Mouse (Mus musculus) ZHBTc4 (cell line): ENCODE data around the gene Mknk1.

Source experiments
- DNase-seq: peaks from one replicate; pipeline ENCODE4 v3.0.0-alpha.2; 2011; ENCODE audit warnings: low read depth, low spot score

Mknk1 gene

DNA sequence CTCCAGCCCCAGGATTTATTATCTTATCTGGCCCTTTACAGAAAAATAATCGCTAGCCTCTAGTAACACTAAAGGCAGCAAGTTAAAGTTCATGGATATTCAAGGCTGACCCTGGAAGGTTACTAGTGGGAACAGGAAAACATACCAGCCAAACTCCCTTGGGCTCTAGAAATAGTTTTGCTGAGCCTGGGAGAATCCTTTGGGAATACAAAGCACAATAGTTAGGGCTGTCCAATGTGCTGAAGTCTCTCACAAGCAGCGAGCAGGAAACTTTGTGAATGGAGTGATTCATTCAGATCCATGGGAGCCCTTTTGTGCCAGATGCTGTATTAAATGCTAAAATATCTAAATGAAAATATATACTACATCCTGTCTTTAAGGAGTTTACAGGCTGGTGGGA, 7.7 kb downstream of the Mknk1 start:
- no peak for DNase-seq

DNA sequence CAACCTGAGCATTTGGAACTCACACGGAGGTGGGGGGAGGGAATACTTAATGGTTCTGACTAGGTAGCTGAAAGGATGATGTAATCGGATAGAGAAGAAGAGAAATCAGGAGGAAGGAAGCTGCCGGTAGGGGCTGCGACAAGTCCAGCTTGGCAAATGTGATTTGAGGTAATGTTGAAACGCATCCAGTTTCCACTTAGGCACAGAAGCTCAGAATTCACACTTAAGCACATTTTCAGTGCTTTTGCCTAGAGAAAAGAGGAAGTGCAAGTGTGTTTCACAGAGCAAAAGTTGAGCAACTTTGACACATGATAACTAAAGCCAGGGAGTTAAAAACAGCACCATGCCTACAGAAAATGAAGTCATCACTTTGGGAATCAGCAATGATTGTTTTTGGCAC, 8.4 kb downstream of the Mknk1 start:
- no peak for DNase-seq

- DNase-seq, result no peak
These were observed 9.1 kb downstream of the Mknk1 start for GRCm38 (mm10) chr4:115848083-115848482.

DNA sequence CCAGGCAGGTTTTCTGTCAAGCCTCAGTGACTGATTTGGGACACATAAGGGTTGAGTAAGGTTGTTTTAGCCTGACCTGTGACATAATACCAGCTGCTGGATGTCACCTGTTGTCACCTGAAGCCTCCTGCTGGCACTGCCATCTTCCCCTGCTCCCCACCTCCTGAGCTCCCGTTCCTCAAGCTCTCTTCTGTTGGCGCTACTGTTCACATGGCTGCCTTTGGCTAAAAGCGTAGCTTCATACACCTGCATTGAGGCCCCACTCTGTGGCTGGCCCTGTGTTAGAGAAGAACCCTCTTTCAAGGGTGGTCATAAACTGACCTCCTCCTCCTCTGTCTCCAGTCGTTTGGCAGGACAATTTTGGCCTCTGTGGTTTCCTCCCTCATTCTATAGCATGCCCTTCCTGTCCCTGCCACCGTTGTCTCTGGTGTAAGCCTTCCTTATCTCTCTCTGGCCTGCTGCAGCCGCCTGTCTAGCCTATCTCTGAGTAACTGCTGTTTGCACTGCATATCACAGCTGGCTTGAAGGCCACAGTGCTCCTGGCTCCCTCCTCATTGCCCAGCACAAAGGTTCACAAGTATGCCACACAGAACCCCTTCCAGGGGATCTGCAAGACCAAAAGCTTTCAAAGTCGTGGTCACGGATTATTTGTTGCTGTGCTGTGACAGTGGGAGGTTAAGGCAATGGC, 10.1 kb downstream of the Mknk1 start:
- DNase-seq, result no peak

DNA sequence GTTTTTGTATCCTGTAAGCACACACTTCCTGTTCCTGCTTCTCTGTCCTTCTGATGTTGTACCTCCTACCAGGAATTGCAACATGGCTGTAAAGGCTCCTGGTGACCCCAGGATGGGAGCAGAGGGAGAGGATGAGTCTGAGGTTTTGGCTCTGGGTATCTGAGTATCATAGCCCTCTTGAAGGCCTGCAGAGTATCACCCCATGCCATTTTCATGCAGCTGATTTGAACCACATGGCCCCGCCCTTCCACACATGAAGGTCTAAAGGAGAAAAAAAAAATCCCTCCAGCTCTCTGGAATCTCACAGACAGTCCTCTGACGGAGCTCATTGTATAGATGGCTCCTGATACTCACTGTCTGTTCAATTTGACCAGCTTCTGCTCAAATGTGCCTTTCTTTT, 11.1 kb downstream of the Mknk1 start:
- no peak for DNase-seq

DNA sequence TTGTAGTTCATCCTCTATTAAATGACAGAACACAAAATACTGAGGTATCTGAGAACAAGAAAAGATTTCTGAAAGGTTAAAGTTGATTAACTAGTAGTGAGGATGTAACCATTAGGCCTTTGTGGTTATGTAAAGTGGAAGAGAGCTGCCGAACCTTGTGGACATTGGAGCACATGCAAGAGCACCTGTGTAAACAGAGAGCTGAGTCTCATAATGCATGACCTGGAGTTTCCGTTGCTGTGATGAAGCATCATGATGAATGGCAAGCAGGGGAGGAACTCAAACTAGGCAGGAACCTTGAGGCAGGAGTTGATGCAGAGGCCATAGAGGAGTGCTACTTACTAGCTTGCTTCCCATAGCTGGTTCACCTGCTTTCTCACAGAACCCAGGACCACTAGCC, 11.6 kb downstream of the Mknk1 start:
- no peak for DNase-seq

DNA sequence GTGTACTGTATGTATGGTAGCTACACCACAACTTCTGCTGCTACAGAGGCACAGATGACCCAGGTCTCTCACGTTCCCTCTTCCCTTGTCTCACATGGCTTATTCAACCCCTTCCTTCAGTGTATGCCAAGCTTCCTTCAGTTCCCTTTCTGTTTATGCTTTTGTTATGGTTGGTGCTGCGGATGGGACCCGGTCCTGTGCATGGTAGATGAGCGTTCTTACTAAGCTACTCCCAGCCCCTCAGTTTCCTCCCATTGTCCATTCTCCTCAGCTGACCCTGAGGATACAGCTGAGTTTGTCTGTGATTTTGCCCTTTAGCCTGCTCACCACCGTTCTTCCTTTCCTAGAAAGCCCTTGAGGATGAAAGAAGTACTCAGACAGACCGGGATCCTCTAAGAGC, 12.6 kb downstream of the Mknk1 start:
- no peak for DNase-seq

DNA sequence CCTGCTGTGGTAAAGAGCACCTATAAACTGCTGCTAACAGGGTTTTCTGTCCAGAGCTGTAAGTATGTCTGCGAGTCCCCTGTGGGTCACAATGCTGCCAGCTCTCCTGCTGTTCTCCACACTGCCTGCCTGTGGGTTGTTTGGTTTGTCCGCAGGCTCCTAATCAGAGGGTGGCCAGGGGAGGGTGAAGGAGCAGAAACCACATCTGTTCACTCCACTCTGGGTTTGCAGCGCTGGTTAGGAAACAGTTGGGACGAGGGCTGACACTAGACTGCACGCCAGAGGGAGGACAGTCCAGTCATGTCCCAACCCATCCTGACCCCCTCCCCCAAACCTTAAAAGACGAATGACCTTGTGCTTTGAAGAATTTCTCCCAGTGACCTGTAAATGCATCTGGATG, 16.1 kb downstream of the Mknk1 start:
- no peak for DNase-seq

GRCm38 (mm10) chr4:115855609-115856008, 16.6 kb downstream of the Mknk1 start:
- DNase-seq, result no peak

GRCm38 (mm10) chr4:115856282-115856681, 17.3 kb downstream of the Mknk1 start:
- DNase-seq, result no peak

- no peak for DNase-seq
These were observed 18.4 kb downstream of the Mknk1 start for GRCm38 (mm10) chr4:115857293-115857883.

DNA sequence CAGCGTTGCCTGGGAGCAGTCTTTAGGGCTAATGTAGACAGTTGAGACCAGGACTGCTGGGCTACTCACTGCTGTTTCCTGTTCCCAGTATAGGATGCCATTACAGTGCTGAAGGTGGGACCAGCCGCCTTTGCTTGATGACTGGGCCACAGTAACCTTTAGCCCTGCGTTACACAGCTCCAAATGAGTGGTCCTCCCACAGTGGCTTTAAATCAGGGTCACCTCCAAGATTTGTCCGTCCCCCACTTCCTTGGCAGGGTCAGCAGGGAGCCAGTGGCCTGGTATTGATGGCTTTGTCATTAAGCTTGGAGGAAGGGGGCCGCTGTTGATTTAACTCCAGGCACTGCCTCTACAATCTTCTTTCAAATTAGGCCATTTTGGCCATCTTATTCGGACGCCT, 24.4 kb downstream of the Mknk1 start:
- DNase-seq, result no peak

- no peak for DNase-seq
These were observed 24.9 kb downstream of the Mknk1 start for GRCm38 (mm10) chr4:115863880-115864279.

DNA sequence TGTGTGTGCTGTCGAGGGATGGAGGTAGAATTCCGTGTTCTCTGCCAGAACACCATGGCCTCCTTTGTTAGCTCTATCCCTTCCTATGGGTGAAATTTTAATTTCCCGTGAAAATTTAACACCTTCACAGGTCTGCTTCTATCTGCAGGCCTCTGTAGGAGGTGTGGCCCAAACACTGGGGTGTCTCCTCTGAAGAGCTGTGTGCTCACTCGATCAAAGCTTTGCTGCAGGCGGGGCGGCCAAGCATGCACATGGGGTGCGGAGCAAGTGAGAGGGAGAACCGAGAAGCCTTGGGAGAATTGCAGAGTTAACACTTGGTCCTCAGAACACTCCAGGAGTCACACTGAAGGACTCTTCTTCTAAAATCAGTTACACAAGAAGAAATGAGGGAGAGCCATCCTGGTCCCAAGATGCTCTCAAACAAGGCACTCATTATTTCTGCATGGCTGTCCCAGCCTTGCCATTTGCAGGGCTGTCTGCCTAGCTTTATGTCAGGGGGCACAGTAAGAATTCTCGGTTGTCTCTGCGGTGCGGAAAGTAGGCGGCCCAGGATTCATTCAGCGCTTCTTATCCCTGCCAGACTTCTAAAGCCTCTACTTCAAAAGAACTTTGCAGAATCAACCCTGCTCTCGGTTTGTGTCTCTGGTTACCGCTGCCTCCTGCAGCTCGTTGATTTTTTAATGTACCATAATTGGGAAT, 30.7 kb downstream of the Mknk1 start:
- DNase-seq, result no peak

- DNase-seq, result peak; percentile 74
These were observed 34.2 kb downstream of the Mknk1 start for GRCm38 (mm10) chr4:115873231-115873630.

- peak; percentile 88 for DNase-seq
These were observed 39.2 kb downstream of the Mknk1 start for GRCm38 (mm10) chr4:115878216-115878678.

DNA sequence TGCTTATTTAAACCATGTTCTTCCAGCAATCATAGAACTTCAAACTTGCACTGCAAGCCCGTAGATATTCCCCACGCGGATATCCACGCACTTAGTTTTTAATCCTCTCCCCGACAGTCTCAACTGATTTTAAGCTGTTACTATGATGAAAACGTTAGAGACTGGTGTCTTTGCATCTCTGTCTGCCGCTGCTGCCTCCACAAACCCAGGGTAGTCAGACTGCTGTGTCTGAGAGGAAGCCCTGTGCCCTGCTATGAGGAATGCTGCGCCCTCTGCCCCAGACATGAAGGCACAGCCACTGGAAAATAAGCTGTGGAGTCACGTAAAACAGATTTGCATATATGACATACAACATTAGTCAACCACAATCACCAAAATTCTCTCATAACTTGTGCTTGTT, 39.8 kb downstream of the Mknk1 start:
- no peak for DNase-seq

GRCm38 (mm10) chr4:115881183-115881582, 42.2 kb downstream of the Mknk1 start:
- no peak for DNase-seq

DNA sequence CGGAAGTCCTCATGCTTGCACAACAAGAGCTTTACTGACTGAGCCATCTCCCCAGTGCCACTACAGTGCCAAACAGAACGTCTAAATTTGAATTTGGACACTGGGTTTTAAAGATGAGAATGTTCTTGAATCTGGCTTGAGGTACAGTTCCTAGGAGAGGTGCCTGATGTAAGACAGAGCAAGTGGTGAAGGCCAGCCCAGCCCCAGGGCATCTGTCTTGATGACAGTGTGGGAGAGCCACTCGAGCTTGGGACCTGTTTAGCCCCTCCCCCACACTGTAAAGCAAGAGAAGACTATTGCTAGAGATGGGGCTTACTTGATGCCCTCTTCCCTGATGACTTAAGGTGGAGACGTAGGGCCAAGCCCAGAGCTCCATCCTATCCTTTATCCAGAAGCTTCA, 43.2 kb downstream of the Mknk1 start:
- DNase-seq, result no peak

DNA sequence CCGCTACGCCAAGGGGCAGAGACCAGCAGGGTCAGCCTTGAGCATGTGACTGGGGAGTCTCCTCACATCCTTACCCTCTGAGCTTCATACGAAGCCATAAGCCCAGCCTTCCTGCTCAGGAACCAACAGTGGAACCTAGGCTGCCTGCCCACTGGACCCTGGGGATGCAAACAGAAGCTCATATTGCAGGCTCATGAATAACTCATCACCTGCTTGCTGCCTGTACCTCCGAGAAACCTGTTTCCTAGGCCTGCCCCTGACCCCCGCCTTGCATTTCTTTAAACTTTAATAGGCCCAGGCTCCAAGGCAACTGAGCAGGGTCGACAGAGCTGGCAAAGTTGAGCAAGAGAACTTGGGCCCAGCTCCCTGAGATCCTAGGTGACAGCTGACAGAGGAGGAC, 45.0 kb downstream of the Mknk1 start, which contains the start of gene Kncn:
Gene Kncn (plus strand): TSS at position 379 of the 400 bp plus-strand sequence.
- no peak for DNase-seq

DNA sequence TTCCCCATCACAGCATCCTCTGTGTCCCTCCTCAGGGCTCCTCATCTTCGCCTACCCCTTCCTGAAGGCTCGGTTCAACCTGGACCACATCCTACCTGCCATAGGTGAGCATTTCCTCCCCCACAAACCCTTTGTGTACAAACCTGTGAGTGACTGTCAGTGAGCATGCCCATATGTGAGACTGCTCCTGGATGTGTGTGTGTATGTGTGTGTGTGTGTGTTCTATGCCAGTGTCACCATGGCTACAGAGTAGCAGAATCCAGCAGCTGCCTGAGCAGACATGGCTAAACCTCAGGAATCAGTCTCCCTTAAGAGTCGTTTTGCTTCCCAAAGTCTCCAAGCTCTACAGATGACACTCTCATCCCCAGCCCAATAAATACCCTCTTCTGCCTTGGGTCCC, 46.8 kb downstream of the Mknk1 start:
- DNase-seq, result no peak

GRCm38 (mm10) chr4:115886875-115887274, 47.9 kb downstream of the Mknk1 start:
- DNase-seq, result peak; percentile 24

DNA sequence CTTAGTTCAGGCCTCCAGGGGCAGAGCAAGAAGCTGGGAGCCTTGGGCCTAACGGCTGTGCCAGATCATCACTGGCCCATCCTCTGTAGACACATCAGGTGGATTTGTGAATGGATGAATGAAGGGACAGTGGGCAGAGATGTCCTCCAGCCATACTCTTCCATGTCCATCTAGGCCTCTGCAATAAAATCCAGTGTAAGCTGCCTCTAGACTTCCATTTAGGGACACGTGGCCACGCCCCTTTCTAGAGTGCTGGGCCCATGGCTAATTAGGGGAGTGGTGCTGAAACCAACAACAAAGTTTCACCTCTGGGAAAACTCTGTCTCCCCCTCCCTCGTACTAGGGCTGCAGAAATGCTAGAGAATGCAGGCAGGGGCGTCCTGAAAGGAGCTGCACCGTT, 51.1 kb downstream of the Mknk1 start:
- DNase-seq, result peak; percentile 49
